Mouse (Mus musculus) cerebellum, adult 2 months (tissue): ENCODE measurements around the gene Msi2.

Experiments
- CTCF ChIP-seq: fragments of 200-500 bp; IDR thresholded peaks from 2 replicates; pipeline ENCODE4 v1.5.1; 2011; ENCODE audit warnings: low read depth, mild to moderate bottlenecking, control low read depth, low read length, moderate library complexity, borderline replicate concordance; ENCODE audit not compliant: insufficient read depth
- POLR2A ChIP-seq: fragments of 200-500 bp; IDR thresholded peaks from 2 replicates; pipeline ENCODE4 v1.6.1; 2011; ENCODE audit warnings: low read length, control low read depth, borderline replicate concordance; ENCODE audit not compliant: insufficient read depth

DNA sequence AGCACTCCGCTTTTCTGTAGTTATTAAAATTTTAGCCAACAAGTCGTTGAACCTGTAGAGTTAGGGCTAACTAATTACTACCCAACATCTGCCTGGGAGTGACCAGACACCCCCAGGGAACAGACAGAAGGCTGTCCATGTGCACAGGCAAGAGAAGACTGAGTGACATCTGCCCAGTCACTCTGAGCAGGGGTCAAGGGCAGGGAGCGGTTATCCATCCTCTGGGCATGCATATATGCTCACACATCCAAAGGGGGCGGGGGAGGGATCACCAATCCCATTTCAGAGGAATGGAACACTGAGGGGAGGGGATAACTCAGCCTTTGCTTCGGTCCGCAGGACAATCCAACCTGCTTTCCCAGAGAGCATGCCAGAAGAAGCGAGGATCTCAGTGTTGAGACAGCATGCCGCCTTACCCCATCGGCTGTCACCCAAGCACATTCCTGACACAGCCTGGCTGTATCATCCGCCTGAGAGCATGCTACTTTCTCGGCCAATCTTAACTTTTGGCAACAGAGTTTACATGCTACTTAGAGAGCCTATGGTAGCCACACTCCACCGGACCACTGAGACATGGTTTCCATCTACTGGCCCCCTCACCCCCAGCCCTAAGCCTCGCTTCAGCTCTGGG lies 179.5 kb downstream of the Msi2 start:
- no peak for TF ChIP-seq CTCF
- no peak for TF ChIP-seq POLR2A
